Mouse (Mus musculus) mesoderm, embryonic 11.5 days (tissue): Measurements from ENCODE around the gene Slc22a18.
"Not testable (repeated sequence)": the region's sequence is repeated elsewhere in the genome, so short reads cannot be mapped to it uniquely, and the experiment has no call there.

Experiments used
- DNase-seq: peaks from one replicate; pipeline ENCODE4 v3.0.0-alpha.2; 2012; ENCODE audit warnings: low read depth, low spot score

The Slc22a18 gene

GRCm38 (mm10) chr7:143502418-143503200 lies 29.1 kb downstream of the Slc22a18 start, which contains the start of gene Phlda2:
Phlda2 (minus strand) TSS chr7:143503150.
- DNase-seq, result peak; percentile 29

- DNase-seq, result no peak
Measured at GRCm38 (mm10) chr7:143503926-143504325, 30.4 kb downstream of the Slc22a18 start.

DNA sequence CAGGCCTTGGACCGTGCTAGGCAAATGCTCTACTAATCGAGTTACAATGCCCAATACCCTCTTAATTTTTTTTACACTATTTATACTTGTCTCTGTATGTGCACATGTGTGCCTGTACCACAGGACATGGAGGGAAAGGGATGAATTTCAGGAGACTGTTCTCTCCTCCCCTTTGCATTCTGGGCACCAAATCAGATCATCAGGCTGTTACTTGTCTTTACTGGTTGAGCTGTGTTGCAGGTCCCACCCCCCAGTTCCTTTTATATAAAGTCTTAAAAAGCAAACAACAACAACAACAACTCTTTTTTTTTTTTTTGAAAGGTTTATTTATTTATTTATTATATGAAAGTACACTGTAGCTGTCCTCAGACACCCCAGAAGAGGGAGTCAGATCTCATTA lies 31.9 kb downstream of the Slc22a18 start:
- no peak for DNase-seq

GRCm38 (mm10) chr7:143505823-143506222 lies 32.3 kb downstream of the Slc22a18 start:
- DNase-seq, result peak; percentile 71

GRCm38 (mm10) chr7:143506271-143506670 lies 32.7 kb downstream of the Slc22a18 start:
- no peak for DNase-seq

GRCm38 (mm10) chr7:143506675-143507074 lies 33.1 kb downstream of the Slc22a18 start:
- DNase-seq, result peak; percentile 58

DNA sequence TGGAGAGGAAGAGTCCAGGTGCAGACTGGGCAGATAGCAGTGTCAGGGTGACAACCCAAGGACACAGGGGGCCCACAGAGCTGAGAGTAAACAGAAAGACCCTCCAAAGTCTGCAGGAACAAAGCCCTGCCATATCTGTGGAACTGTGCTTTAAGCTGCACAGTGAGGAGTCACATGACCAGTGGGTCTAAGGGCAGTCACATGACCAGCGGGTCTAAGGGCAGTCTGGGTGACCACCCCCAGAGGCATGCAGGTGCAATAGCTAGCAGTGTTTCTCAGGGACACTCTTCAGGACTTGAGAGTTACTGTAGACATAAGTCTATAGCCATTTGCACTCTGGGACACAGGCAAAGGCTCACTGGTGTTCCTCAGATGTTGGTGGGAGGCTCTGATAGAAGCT lies 36.0 kb downstream of the Slc22a18 start:
- no peak for DNase-seq

DNA sequence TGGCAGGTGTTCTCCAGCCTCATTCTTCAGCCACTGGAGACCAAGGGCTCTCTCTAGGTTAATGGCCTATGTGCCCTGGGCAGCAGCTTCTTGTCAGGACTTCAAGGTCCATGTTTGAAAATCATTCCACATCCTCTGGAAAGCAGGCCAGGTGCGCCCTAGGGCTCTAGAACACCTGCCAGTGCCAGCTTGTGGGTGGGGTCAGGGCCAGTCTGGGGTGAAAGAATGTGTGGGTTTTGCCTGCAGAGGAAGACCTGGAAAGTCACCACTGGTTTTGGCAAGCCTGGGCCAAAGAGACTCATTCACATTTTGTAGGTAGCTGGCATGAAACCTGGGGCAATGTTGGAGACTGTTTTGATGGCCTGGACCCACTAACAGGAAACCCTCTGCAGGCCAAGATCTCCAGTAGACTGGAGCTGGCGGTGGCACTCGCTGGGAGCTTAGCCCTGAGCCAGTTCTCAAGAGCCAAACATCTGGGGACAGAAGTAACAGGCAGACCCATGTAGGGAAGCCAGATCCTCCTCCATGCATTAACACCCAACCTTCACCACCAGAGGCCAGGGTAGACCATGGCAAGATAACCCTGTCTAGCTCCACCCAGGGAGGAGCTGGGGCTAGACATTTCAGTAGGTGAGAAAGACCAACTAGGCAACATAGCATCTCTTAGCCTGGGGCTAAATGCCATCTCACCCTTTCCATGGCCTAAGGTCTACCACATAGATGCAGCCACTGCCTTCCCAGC lies 37.2 kb downstream of the Slc22a18 start:
- no peak for DNase-seq

DNA sequence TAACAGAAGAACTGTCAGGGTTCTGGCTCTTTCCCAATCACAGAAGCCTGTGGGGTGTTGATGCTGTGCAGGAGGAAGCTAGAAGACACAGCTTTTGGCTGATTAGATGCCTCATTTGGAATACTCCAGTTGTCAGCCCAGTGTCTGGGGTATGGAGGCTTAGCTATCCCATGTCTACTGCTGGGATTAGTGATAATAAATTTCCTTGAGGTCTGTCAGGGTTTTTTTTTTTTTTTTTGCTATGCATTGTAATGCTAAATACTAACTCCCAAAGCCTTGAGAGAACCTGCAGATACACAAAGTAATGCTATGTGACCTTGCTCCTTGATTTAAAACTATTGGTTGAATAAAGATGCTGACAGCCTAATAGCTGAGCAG lies 37.8 kb downstream of the Slc22a18 start:
- DNase-seq, result no peak

- DNase-seq, result no peak
Measured at GRCm38 (mm10) chr7:143513763-143514415, 40.4 kb downstream of the Slc22a18 start.

- DNase-seq, result no peak
Measured at GRCm38 (mm10) chr7:143514416-143514768, 40.9 kb downstream of the Slc22a18 start.

GRCm38 (mm10) chr7:143519333-143519732 lies 45.8 kb downstream of the Slc22a18 start:
- no peak for DNase-seq

GRCm38 (mm10) chr7:143532410-143532809 lies 58.9 kb downstream of the Slc22a18 start:
- no peak for DNase-seq

DNA sequence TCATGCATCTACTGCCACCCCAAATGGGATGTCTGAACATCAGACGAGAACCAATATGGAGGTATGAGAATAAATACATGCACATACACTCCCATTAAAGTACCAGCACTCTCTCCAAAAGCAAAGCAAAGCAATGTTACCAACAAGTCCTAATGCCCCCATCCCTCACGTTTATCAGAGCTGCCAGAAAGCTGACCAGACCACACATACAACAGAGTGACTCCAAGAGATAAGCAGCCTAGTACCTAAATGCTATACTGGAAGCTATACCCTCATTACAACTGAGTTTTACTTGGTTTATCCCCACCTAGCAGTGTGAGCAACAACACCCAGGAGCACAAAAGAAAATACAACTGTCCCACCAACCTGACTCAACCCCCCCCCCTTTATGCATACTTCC lies 59.7 kb downstream of the Slc22a18 start:
- no peak for DNase-seq

DNA sequence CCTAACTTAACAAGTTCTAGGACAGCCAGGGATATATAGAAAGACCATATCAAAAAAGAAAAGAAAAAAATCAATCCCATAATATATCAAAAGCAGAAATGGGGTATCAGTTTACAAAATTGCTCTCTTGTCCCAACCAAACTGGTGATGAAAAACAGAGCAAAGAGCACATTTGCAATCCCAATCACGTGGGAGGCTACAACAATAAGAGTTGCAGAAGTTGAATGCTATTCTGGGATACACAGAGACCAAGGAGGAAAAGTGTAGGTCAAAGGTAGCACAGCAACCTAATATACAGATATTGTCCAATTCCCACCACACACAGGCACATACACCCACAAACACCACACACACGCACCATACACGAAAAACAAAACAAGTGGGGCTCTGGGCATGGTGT lies 62.7 kb downstream of the Slc22a18 start:
- no peak for DNase-seq

DNA sequence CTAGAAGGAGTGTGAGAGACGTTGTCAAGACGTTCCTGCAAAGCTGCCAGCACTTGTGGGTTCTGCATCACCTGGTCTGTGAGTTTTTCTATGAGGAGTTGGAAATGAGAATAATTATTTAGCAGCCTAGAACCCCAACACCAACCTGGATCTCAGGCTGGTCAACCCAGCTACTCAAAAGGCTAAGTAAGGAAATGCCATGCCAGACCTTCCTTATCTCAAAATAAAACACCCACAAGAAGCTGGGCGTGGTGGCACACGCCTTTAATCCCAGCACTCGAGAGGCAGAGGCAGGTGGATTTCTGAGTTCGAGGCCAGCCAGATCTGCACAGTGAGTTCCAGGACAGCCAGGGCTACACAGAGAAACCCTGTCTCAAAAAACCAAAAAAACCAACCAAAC lies 64.7 kb downstream of the Slc22a18 start:
- not testable (repeated sequence) for DNase-seq

DNA sequence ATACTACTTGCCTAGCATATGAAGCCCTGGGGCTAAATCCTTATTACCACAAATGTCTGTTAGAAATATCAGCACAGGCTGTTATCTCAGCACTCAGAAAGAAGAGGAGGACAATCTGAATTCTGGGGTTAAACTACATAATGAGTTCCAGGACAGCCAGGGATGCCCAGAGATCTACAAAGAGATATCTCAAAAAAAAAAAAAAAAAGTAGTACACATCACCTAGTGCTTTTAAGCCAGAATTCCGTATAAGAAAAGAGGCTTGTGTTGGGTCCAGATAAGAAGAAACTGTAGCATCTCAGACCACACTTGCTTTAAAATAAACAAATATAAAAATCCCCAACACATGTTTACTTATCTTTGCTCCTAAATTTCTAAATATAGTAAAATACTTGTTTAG lies 65.1 kb downstream of the Slc22a18 start:
- DNase-seq, result no peak

DNA sequence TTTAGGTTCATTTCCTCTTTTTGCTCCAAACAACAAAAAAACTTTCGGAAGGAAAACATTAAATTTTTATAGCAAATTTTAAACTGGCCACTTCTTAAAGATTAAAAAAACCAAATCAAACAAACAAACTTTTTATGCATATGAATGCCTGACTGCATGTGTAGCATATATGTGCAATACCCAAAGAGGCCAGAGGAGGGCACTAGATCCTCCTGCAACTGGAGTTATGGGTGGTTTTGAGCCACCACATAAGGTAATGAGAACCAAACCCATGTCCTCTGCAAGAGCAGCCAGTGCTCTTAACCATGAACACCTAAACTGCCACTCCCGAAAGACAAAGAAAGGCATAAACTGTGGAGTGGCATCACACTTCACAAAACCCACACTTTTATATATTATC lies 70.8 kb downstream of the Slc22a18 start:
- peak; percentile 58 for DNase-seq

- no peak for DNase-seq
Measured at GRCm38 (mm10) chr7:143546554-143546953, 73.0 kb downstream of the Slc22a18 start.

DNA sequence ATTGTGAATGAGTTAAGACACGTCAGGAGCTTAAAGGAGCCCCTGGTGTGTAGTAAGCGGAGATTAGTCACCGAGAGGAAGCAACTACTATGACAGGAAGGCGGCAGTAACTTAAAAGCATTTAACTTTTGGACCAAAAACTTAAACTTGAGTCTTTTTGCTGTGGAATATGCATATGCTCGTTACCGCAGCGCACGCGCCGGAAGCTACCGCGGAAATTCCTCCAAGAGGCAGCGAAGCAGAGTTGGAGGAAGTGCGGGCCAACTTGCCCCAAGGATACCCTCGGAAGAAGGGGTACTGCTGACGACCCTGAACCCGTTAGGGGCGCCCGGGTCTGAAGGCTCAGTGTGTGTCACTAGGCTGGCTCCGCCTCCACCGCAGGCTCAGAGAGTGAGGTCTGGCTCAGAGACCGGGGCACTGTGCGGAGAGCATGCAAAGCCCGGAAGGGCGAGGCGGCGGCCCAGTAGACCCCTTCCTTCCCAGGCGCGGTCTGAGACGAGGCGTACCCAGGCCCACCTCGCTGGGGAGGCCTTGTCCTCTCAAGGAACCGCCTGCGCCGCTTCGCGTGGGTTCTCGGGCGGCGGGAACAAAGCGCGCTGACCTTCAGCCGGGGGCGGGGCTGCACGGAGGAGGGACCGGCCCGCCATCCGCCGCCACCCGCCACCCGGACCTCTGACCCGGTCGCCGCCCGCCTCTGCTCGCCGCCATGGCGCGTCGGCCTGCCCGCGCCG lies 74.9 kb downstream of the Slc22a18 start:
- peak; percentile 66 for DNase-seq
